Mouse (Mus musculus) CD4-positive, CD25-positive, alpha-beta regulatory T cell, adult 2 months (primary cell): ENCODE results near the gene Gm13283.
"Not testable (repeated sequence)": the region's sequence is repeated elsewhere in the genome, so short reads cannot be mapped to it uniquely, and the experiment has no call there.

ENCODE experiments used
- DNase-seq: peaks from one replicate; pipeline ENCODE4 v3.0.0-alpha.2; 2012; ENCODE audit warnings: low read depth, low spot score

Gm13283 gene

DNA sequence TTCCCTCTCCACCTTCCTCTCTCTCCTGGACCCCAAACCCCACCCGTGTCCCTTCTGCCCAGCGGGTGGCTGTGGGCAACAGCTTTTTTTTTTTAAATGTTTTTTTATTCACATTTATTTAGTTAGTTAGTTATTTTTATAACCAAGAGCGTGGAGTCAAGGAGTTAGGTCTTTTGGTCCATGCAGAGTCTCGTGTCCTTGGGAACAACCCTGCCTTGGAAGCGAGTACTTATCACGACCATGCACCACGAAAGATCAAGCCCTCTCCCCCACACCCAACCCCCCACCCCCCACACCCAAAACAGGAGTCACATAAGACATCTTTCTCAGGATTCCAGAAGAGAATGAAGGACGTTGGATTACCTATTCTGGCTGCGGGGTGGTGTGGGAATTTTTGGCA is 2.4 kb downstream of the Gm13283 start:
- DNase-seq: not testable (repeated sequence)

DNA sequence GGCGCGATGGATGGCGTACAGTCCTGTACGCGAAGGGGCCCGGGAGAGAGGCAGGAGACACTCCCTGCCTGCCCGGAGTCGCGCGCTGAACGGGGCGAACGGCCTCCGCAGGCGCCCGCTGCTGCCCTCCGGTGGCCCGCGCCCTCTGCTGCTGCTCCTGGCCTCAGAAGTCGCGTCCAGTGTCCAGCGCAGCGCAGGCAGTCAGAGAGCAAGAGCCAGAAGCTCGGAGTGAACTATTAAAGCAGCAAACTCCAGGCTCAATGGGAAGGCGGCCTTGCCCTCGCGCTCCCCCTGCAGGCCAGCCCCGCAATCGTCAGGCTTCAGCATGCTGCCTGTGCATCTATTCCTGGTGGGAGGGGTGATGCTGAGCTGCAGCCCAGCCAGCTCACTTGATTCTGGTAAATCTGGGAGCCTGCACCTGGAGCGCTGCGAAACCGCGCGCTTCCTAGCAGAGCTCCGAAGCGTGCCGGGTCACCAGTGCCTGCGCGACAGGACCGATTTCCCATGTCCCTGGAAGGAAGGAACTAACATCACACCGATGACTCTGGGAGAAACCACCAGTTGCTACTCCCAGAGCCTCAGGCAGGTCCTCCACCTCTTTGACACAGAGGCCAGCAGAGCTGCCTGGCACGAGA is 3.6 kb downstream of the Gm13283 start:
- peak; percentile 70 for DNase-seq

GRCm38 (mm10) chr4:88773534-88773933 is 13.6 kb downstream of the Gm13283 start, which contains the start of gene Gm13290:
Gm13290 (plus strand) TSS chr4:88773834.
- not testable (repeated sequence) for DNase-seq

DNA sequence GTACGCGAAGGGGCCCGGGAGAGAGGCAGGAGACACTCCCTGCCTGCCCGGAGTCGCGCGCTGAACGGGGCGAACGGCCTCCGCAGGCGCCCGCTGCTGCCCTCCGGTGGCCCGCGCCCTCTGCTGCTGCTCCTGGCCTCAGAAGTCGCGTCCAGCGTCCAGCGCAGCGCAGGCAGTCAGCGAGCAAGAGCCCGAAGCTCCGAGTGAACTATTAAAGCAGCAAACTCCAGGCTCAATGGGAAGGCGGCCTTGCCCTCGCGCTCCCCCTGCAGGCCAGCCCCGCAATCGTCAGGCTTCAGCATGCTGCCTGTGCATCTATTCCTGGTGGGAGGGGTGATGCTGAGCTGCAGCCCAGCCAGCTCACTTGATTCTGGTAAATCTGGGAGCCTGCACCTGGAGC is 16.7 kb downstream of the Gm13283 start, which contains the start of gene Gm13289:
TSS of gene Gm13289 (plus strand) at position 301 of the 400 bp plus-strand sequence.
- DNase-seq: not testable (repeated sequence)

GRCm38 (mm10) chr4:88779550-88779949 is 19.6 kb downstream of the Gm13283 start, which contains the start of gene Gm13272:
Gm13272 (plus strand) TSS chr4:88779850.
- DNase-seq: not testable (repeated sequence)

GRCm38 (mm10) chr4:88780320-88780719 is 20.4 kb downstream of the Gm13283 start:
- DNase-seq: not testable (repeated sequence)

GRCm38 (mm10) chr4:88781831-88782230 is 21.9 kb downstream of the Gm13283 start, which contains the start of gene Ifnz:
Ifnz (plus strand) TSS chr4:88782131.
- not testable (repeated sequence) for DNase-seq

- not testable (repeated sequence) for DNase-seq
Observed at GRCm38 (mm10) chr4:88782335-88782734, 22.4 kb downstream of the Gm13283 start.

- DNase-seq: not testable (repeated sequence)
Observed at GRCm38 (mm10) chr4:88785409-88785808, 25.5 kb downstream of the Gm13283 start, which contains the start of gene Gm13276. Gm13276 (plus strand) TSS chr4:88785709.

GRCm38 (mm10) chr4:88788402-88788801 is 28.5 kb downstream of the Gm13283 start, which contains the start of gene Gm13277:
Gm13277 (plus strand) TSS chr4:88788632.
- not testable (repeated sequence) for DNase-seq

- not testable (repeated sequence) for DNase-seq
Observed at GRCm38 (mm10) chr4:88791250-88791649, 31.3 kb downstream of the Gm13283 start, which contains the start of gene Gm13278. Gm13278 (plus strand) TSS chr4:88791550.

DNA sequence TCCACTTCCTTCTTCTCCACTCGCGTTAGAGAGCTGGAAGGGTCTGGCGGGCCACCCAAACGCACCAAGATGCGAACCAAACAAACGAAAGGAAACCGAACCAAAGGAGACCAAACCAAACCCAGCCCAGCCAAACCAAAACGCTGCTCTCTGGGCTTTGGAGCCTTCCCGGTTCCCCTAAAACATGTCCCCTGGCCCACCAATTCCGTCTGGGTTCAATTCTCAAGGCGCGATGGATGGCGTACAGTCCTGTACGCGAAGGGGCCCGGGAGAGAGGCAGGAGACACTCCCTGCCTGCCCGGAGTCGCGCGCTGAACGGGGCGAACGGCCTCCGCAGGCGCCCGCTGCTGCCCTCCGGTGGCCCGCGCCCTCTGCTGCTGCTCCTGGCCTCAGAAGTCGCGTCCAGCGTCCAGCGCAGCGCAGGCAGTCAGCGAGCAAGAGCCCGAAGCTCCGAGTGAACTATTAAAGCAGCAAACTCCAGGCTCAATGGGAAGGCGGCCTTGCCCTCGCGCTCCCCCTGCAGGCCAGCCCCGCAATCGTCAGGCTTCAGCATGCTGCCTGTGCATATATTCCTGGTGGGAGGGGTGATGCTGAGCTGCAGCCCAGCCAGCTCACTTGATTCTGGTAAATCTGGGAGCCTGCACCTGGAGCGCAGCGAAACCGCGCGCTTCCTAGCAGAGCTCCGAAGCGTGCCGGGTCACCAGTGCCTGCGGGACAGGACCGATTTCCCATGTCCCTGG is 34.2 kb downstream of the Gm13283 start, which contains the start of gene Gm13275:
TSS of gene Gm13275 (plus strand) at position 552 of the 740 bp plus-strand sequence.
- not testable (repeated sequence) for DNase-seq

- not testable (repeated sequence) for DNase-seq
Observed at GRCm38 (mm10) chr4:88797097-88797496, 37.2 kb downstream of the Gm13283 start, which contains the start of gene Gm13279. Gm13279 (plus strand) TSS chr4:88797397.

GRCm38 (mm10) chr4:88799365-88799764 is 39.4 kb downstream of the Gm13283 start, which contains the start of gene Gm13285:
Gm13285 (plus strand) TSS chr4:88799665.
- DNase-seq: not testable (repeated sequence)

DNA sequence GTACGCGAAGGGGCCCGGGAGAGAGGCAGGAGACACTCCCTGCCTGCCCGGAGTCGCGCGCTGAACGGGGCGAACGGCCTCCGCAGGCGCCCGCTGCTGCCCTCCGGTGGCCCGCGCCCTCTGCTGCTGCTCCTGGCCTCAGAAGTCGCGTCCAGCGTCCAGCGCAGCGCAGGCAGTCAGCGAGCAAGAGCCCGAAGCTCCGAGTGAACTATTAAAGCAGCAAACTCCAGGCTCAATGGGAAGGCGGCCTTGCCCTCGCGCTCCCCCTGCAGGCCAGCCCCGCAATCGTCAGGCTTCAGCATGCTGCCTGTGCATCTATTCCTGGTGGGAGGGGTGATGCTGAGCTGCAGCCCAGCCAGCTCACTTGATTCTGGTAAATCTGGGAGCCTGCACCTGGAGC is 43.0 kb downstream of the Gm13283 start, which contains the start of gene Gm13287:
TSS of gene Gm13287 (plus strand) at position 301 of the 400 bp plus-strand sequence.
- not testable (repeated sequence) for DNase-seq

DNA sequence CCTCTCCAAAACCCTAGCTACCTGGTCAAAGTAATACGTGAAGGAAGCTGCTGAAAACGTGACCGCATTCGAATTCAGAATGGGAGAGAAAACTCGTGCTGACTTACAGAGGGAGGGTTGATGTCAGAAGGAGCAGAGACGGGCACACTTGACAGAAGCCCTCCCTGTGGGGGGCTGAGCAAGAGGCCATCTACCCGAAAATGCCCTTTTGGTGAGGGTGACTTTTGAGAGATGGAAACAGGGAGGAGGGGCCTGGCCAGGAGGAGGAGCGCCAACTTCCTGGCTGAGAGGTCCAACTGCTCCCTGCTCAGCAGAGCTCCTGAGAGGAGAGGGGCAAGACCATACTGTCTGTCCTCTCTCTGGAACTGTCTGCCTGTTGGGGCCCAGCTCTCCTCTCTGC is 45.3 kb downstream of the Gm13283 start, which contains the start of gene Gm13288:
TSS of gene Gm13288 (plus strand) at position 301 of the 400 bp plus-strand sequence.
- DNase-seq: not testable (repeated sequence)

DNA sequence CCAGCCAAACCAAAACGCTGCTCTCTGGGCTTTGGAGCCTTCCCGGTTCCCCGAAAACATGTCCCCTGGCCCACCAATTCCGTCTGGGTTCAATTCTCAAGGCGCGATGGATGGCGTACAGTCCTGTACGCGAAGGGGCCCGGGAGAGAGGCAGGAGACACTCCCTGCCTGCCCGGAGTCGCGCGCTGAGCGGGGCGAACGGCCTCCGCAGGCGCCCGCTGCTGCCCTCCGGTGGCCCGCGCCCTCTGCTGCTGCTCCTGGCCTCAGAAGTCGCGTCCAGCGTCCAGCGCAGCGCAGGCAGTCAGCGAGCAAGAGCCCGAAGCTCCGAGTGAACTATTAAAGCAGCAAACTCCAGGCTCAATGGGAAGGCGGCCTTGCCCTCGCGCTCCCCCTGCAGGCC is 45.8 kb downstream of the Gm13283 start:
- not testable (repeated sequence) for DNase-seq
